Mouse (Mus musculus): ENCODE results near the gene Gcdh. TPM values are rescaled to one million over a fixed set of nuclear protein-coding genes. Genes with fewer than 3 reads are reported as not detected.

The Gcdh gene
- polyA plus RNA-seq, 1 experiment from 2014 or later: 33.9 TPM

- WGBS: 88% methylated on average over 5 of the region's 5 CpGs
- Histone ChIP-seq H3K27me3 (no peaks in the 10 kb centered on the region), H3K9ac (replicated peaks) (no peak overlapping the region), H3K9me3 (no peaks in the 10 kb centered on the region), H3K36me3 (peaks cover 77% of the 10 kb centered on the region), H3K4me3 (no peak overlapping the region), H3K4me1 (peaks cover 15% of the 10 kb centered on the region), H3K4me2 (replicated peaks) (no peak overlapping the region), H3K27ac (replicated peaks) (no peak overlapping the region)
- ATAC-seq (ENCODE audit: low FRiP score, low read depth): no peak
These were observed 55.2 kb downstream of the Gcdh start for GRCm38 (mm10) chr8:84838513-84838912.

DNA sequence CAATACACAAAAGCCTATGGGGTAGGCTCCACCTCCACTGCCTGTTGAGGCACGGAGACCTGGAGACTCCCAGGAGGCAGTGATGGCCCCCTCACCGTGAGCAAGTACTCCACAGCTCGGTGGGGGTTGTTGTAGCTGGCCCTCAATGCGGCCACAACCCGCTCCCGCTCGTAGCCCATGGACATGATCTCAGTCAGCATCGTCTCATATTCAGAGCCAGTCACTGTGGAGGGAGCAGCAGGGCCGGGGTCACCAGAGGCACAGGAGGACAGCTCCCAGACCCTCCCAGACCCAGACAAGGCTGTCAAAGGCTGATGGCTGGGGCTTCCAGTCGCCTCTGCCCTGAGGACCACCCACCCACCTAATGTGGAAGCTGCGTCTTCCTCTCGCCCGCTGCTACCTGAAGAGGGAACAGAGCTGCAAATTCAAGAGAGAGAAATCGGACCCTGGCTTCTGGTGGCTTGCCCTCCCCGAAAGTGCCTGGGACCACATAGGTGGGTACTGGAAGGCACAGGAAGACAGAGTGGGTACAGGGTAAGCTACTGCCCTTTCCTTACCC is 55.7 kb downstream of the Gcdh start:
- Histone ChIP-seq H3K27me3 (no peaks in the 10 kb centered on the region), H3K4me1 (peaks cover 17% of the 10 kb centered on the region), H3K9ac (replicated peaks) (no peak overlapping the region), H3K4me3 (peak overlapping the region; percentile 8; the same call in 1 of the 2 replicates), H3K27ac (replicated peaks) (no peak overlapping the region), H3K4me2 (replicated peaks) (no peak overlapping the region), H3K36me3 (peaks cover 72% of the 10 kb centered on the region), H3K9me3 (no peaks in the 10 kb centered on the region)
- 85% methylated on average over 15 of the region's 15 CpGs for WGBS
- no peak for ATAC-seq (ENCODE audit: low FRiP score, low read depth)

DNA sequence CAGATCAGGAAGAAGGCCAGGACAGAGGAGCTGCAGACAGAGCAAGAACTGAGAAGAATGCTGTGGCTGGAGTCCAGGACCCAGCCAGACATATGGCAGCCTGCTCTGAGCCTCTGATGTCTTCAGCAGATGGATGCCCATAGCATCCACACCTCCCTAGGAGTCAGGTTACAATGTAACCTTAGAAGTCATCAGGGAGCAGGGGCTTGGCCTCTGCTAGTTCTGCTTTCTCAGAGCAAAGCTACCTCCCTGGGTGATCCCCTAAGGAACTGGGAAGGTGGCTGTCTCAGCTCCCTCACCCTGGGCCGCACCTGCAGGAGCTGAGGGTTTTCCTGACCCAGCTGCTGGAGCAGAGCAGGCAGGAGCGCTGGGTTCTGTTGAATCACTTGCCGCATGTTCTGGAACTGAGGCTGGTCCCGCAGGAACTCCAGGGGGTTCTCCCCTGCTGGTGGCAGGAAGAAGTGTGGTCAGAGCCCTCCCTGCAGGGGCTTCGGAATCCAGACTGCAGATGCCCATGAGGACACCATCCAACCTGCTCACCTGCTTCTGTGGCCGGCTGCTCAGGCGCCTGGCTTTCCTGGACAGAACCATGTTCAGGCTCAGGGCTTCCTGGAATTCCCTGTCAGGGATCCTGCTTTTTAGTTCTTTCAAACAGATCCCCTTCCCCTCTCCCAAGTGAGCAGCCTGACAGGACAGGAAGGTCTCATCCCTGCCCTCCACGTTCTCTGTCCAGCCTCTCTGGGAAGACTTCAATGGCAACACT is 56.4 kb downstream of the Gcdh start:
- 0 out of 2 replicates have a peak overlapping the region, but pooled peaks have one; percentile 8 for H3K4me3 ChIP-seq

More for the DNA sequence above, 56.4 kb downstream of the Gcdh start:
- Histone ChIP-seq H3K27ac (replicated peaks) (no peak overlapping the region), H3K9me3 (no peaks in the 10 kb centered on the region), H3K27me3 (no peaks in the 10 kb centered on the region), H3K4me2 (replicated peaks) (no peak overlapping the region), H3K9ac (replicated peaks) (no peak overlapping the region), H3K36me3 (peaks cover 66% of the 10 kb centered on the region), H3K4me1 (peaks cover 21% of the 10 kb centered on the region)
- ATAC-seq (ENCODE audit: low FRiP score, low read depth): no peak
- WGBS: 73% methylated on average over 8 of the region's 8 CpGs

Small RNAs within 50 kb of the gene (microRNA-seq; reads per million reads assigned to microRNA genes)
- gene Gm24197 (not detected), gene Mir7069 (5.6 reads per million, percentile 20 among the genes with 10 or more reads in this experiment)

Other genes starting within 250 kb of the Gcdh start
- gene Ier2, start 231.1 kb downstream of the Gcdh start, polyA plus RNA-seq (2016; fragmentation: Nextera tagmentation; extraction: Ambion mirVana): 47.1 and 47.4 TPM in 2 replicates
- 53.6 and 58.8 TPM in 2 replicates for gene Trmt1, start 207.6 kb downstream of the Gcdh start, polyA plus RNA-seq (2016; fragmentation: Nextera tagmentation; extraction: Ambion mirVana)
- 20.8 and 25.0 TPM in 2 replicates for gene Nacc1, start 206.1 kb downstream of the Gcdh start, polyA plus RNA-seq (2016; fragmentation: Nextera tagmentation; extraction: Ambion mirVana)
- gene Lyl1, start 192.5 kb downstream of the Gcdh start, polyA plus RNA-seq (2016; fragmentation: Nextera tagmentation; extraction: Ambion mirVana): 3.5 and 5.6 TPM in 2 replicates
- 2.0 and 2.4 TPM in 2 replicates for gene G430095P16Rik, start 170.9 kb downstream of the Gcdh start, polyA plus RNA-seq (2016; fragmentation: Nextera tagmentation; extraction: Ambion mirVana)
- gene Nfix, start 93.6 kb downstream of the Gcdh start, polyA plus RNA-seq (2016; fragmentation: Nextera tagmentation; extraction: Ambion mirVana): 6.6 and 8.5 TPM in 2 replicates
- gene Dand5, start 71.1 kb downstream of the Gcdh start, polyA plus RNA-seq (2016; fragmentation: Nextera tagmentation; extraction: Ambion mirVana): 5.0 and 6.1 TPM in 2 replicates
- 36.1 and 36.6 TPM in 2 replicates for gene Gadd45gip1, start 62.4 kb downstream of the Gcdh start, polyA plus RNA-seq (2016; fragmentation: Nextera tagmentation; extraction: Ambion mirVana)
- 104 and 110 TPM in 2 replicates for gene Rad23a, start 53.3 kb downstream of the Gcdh start, polyA plus RNA-seq (2016; fragmentation: Nextera tagmentation; extraction: Ambion mirVana)
- 640 and 681 TPM in 2 replicates for gene Calr, start 47.0 kb downstream of the Gcdh start, polyA plus RNA-seq (2016; fragmentation: Nextera tagmentation; extraction: Ambion mirVana)
- gene Farsa, start 36.9 kb downstream of the Gcdh start, polyA plus RNA-seq (2016; fragmentation: Nextera tagmentation; extraction: Ambion mirVana): 105 and 113 TPM in 2 replicates
- 42.1 and 44.9 TPM in 2 replicates for gene Syce2, start 21.8 kb downstream of the Gcdh start, polyA plus RNA-seq (2016; fragmentation: Nextera tagmentation; extraction: Ambion mirVana)
- 4.3 and 4.5 TPM in 2 replicates for gene Klf1, start 8.0 kb upstream of the Gcdh start, polyA plus RNA-seq (2016; fragmentation: Nextera tagmentation; extraction: Ambion mirVana)
- gene Dnase2a, start 14.6 kb upstream of the Gcdh start, polyA plus RNA-seq (2016; fragmentation: Nextera tagmentation; extraction: Ambion mirVana): 8.9 and 9.4 TPM in 2 replicates
- 29.3 and 34.3 TPM in 2 replicates for gene Mast1, start 43.4 kb upstream of the Gcdh start, polyA plus RNA-seq (2016; fragmentation: Nextera tagmentation; extraction: Ambion mirVana)
- 1.3 and 1.7 TPM in 2 replicates for gene Rtbdn, start 53.1 kb upstream of the Gcdh start, polyA plus RNA-seq (2016; fragmentation: Nextera tagmentation; extraction: Ambion mirVana)
- not detected in 2 replicates for gene Gm49661, start 75.5 kb upstream of the Gcdh start, polyA plus RNA-seq (2016; fragmentation: Nextera tagmentation; extraction: Ambion mirVana)
- 1,292 and 1,309 TPM in 2 replicates for gene Prdx2, start 75.7 kb upstream of the Gcdh start, polyA plus RNA-seq (2016; fragmentation: Nextera tagmentation; extraction: Ambion mirVana)
- gene Rnaseh2a, start 75.8 kb upstream of the Gcdh start, polyA plus RNA-seq (2016; fragmentation: Nextera tagmentation; extraction: Ambion mirVana): 91.9 and 98.7 TPM in 2 replicates
- 6.0 and 6.5 TPM in 2 replicates for gene Junb, start 84.8 kb upstream of the Gcdh start, polyA plus RNA-seq (2016; fragmentation: Nextera tagmentation; extraction: Ambion mirVana)
- gene Hook2, start 96.7 kb upstream of the Gcdh start, polyA plus RNA-seq (2016; fragmentation: Nextera tagmentation; extraction: Ambion mirVana): 17.7 and 18.7 TPM in 2 replicates
- not detected in 2 replicates for gene Best2, start 120.6 kb upstream of the Gcdh start, polyA plus RNA-seq (2016; fragmentation: Nextera tagmentation; extraction: Ambion mirVana)
- gene Asna1, start 131.4 kb upstream of the Gcdh start, polyA plus RNA-seq (2016; fragmentation: Nextera tagmentation; extraction: Ambion mirVana): 137 and 146 TPM in 2 replicates
- gene Trir, start 132.9 kb upstream of the Gcdh start, polyA plus RNA-seq (2016; fragmentation: Nextera tagmentation; extraction: Ambion mirVana): 164 and 178 TPM in 2 replicates
- 42.0 and 45.4 TPM in 2 replicates for gene Tnpo2, start 143.0 kb upstream of the Gcdh start, polyA plus RNA-seq (2016; fragmentation: Nextera tagmentation; extraction: Ambion mirVana)
- 40.7 and 41.6 TPM in 2 replicates for gene Fbxw9, start 166.1 kb upstream of the Gcdh start, polyA plus RNA-seq (2016; fragmentation: Nextera tagmentation; extraction: Ambion mirVana)
- 0.92 and 0.94 TPM in 2 replicates for gene Gm5741, start 174.1 kb upstream of the Gcdh start, polyA plus RNA-seq (2016; fragmentation: Nextera tagmentation; extraction: Ambion mirVana)
- 74.7 and 74.8 TPM in 2 replicates for gene Dhps, start 177.8 kb upstream of the Gcdh start, polyA plus RNA-seq (2016; fragmentation: Nextera tagmentation; extraction: Ambion mirVana)
- gene Wdr83os, start 186.8 kb upstream of the Gcdh start, polyA plus RNA-seq (2016; fragmentation: Nextera tagmentation; extraction: Ambion mirVana): 114 and 119 TPM in 2 replicates
- gene Wdr83, start 187.4 kb upstream of the Gcdh start, polyA plus RNA-seq (2016; fragmentation: Nextera tagmentation; extraction: Ambion mirVana): 46.6 and 54.2 TPM in 2 replicates
- 19.2 and 20.7 TPM in 2 replicates for gene Man2b1, start 189.3 kb upstream of the Gcdh start, polyA plus RNA-seq (2016; fragmentation: Nextera tagmentation; extraction: Ambion mirVana)
- 1.6 and 2.4 TPM in 2 replicates for gene Zfp791, start 229.2 kb upstream of the Gcdh start, polyA plus RNA-seq (2016; fragmentation: Nextera tagmentation; extraction: Ambion mirVana)